21 mouse cellular contexts compared by ENCODE assay signal in genomic region chr5:115754831-115755230, GRCm38 (mm10). TPM values are rescaled to one million over a fixed set of nuclear protein-coding genes. Genes with fewer than 3 reads are reported as not detected.
A peak's percentile ranks its signal among the peaks of the same experiment; 100 is the strongest.
DNase-seq lines count a peak whose midpoint lies in the region; ATAC-seq lines count a peak whose summit lies in the region.
"Had no signal": no experiment of that assay in that cellular context is flagged by ENCODE, and none has a peak within 500 bp of the region (broad histone marks: within the 10 kb centered on the region; RNA-seq: fewer than 3 reads in every experiment).

No protein-coding gene starts in this region.

- 0 out of 2 replicates have a peak, but pooled peaks have one; percentile 30 for ATAC-seq in neutrophil, adult 5-6 weeks (ENCODE audit: extremely low read depth, insufficient number of reproducible peaks, low FRiP score, poor library complexity, severe bottlenecking)
- no peak for ATAC-seq in intestine, embryonic 16.5 days
- ATAC-seq: forebrain, embryonic 15.5 days; intestine, postnatal 0 days had no signal

- 83% methylated on average over 9 of the region's 9 CpGs for WGBS in intestine, embryonic 16.5 days

- H3K4me3 ChIP-seq in intestine, embryonic 16.5 days (ENCODE audit: low read length): no peak overlapping the region
- H3K4me3 ChIP-seq: forebrain, embryonic 15.5 days had no signal

- H3K36me3 ChIP-seq in intestine, embryonic 16.5 days (ENCODE audit: control insufficient read depth, insufficient read depth, low read length): no peaks in the 10 kb centered on the region
- H3K36me3 ChIP-seq: forebrain, embryonic 15.5 days had no signal

- DNase-seq in lung, postnatal 25 days (ENCODE audit: low spot score): peak; percentile 3
- DNase-seq in lung, postnatal 36 days: no peak
- peak; percentile 67 for DNase-seq in induced T-regulatory cell, adult 2 months (ENCODE audit: low read depth)
- peak; percentile 70 to 83 for DNase-seq in thymus, postnatal 36 days
- DNase-seq in ovary, postnatal 36 days (ENCODE audit: low spot score): no peak
- no peak for DNase-seq in adrenal gland, adult (ENCODE audit: inconsistent age in 2 of 2, low spot score in 1 of 2)
- DNase-seq: adrenal gland, postnatal 10 days; cerebellum, postnatal 10 days; heart, postnatal 14 days; kidney, postnatal 10 days; layer of hippocampus, postnatal 36 days; lung, adult 18-20 months; lung, postnatal 14 days; right cerebral cortex, adult 18-20 months had no signal

- no peaks in the 10 kb centered on the region for H3K4me1 ChIP-seq in intestine, embryonic 16.5 days (ENCODE audit: control insufficient read depth, insufficient read depth, low read length)
- H3K4me1 ChIP-seq: forebrain, embryonic 15.5 days had no signal

- H3K27ac ChIP-seq in intestine, embryonic 16.5 days (ENCODE audit: low read length): no peak overlapping the region
- H3K27ac ChIP-seq: forebrain, embryonic 15.5 days; hindbrain, embryonic 14.5 days had no signal

- no peak overlapping the region for H3K9ac ChIP-seq in intestine, embryonic 16.5 days (ENCODE audit: low read depth, low read length)
- H3K9ac ChIP-seq: forebrain, embryonic 15.5 days; hindbrain, embryonic 14.5 days had no signal

- H3K27me3 ChIP-seq in intestine, embryonic 16.5 days (replicated peaks; ENCODE audit: control insufficient read depth, insufficient read depth, low read length): no peaks in the 10 kb centered on the region
- H3K27me3 ChIP-seq: forebrain, embryonic 15.5 days had no signal

- no peak overlapping the region for H3K4me2 ChIP-seq in intestine, embryonic 16.5 days (ENCODE audit: low read depth, low read length)
- H3K4me2 ChIP-seq: forebrain, embryonic 15.5 days; heart, embryonic 11.5 days; hindbrain, embryonic 14.5 days; liver, embryonic 11.5 days had no signal

- H3K9me3 ChIP-seq in intestine, embryonic 16.5 days (ENCODE audit: control insufficient read depth, low read length): no peaks in the 10 kb centered on the region
- H3K9me3 ChIP-seq: forebrain, embryonic 15.5 days had no signal

RNA-seq across cellular contexts. Expression of gene Bicdl1, which starts 23.4 kb away (rescaled TPM):
- 11.4 and 12.5 TPM in 2 replicates for total RNA-seq in neutrophil, adult 5-6 weeks (2017)
- polyA plus RNA-seq in intestine, embryonic 16.5 days (2015; fragmentation: Nextera tagmentation; extraction: Ambion mirVana): 9.1 and 9.7 TPM in 2 replicates

Comparison
In these comparisons a context has a peak if more than half of its experiments do, and no peak if none do; other contexts are left out.
1. DNase-seq: peak in lung, postnatal 25 days (single experiment), induced T-regulatory cell, adult 2 months (single experiment) and thymus, postnatal 36 days (2 of 2); none in lung, postnatal 36 days (single experiment), ovary, postnatal 36 days (single experiment) and adrenal gland, adult (0 of 2).